In genomic region chr10:41341346-41341745, GRCm38 (mm10) we compare ENCODE assay signal across 16 mouse cellular contexts. TPM values are rescaled to one million over a fixed set of nuclear protein-coding genes. Genes with fewer than 3 reads are reported as not detected.
"Had no signal": no experiment of that assay in that cellular context is flagged by ENCODE, and none has a peak within 500 bp of the region (broad histone marks: within the 10 kb centered on the region; RNA-seq: fewer than 3 reads in every experiment).

No protein-coding gene starts in this region.

- H3K36me3 ChIP-seq: kidney, embryonic 15.5 days; limb, embryonic 13.5 days; midbrain, embryonic 10.5 days; neural tube, embryonic 13.5 days had no signal

- H3K4me1 ChIP-seq: kidney, embryonic 15.5 days; limb, embryonic 13.5 days; midbrain, embryonic 10.5 days; neural tube, embryonic 13.5 days had no signal

- DNase-seq: kidney, adult 2 months; kidney, postnatal 14 days; midbrain, embryonic 14.5 days; retina, postnatal 1 day; right cerebral cortex, postnatal 4 days; spleen, adult 18-20 months; thymus, adult 18-20 months; thymus, postnatal 14 days had no signal

- H3K27me3 ChIP-seq: kidney, embryonic 15.5 days; limb, embryonic 13.5 days; neural tube, embryonic 13.5 days had no signal

- H3K27ac ChIP-seq: kidney, embryonic 15.5 days; limb, embryonic 13.5 days; midbrain, embryonic 10.5 days; neural tube, embryonic 13.5 days had no signal

- H3K4me2 ChIP-seq: kidney, embryonic 15.5 days; limb, embryonic 13.5 days; liver, embryonic 11.5 days; neural tube, embryonic 13.5 days had no signal

- H3K4me3 ChIP-seq: kidney, embryonic 15.5 days; limb, embryonic 13.5 days; midbrain, embryonic 10.5 days; neural tube, embryonic 13.5 days had no signal

- H3K9ac ChIP-seq: kidney, embryonic 15.5 days; limb, embryonic 13.5 days; neural tube, embryonic 13.5 days had no signal

- H3K9me3 ChIP-seq: kidney, embryonic 15.5 days; limb, embryonic 13.5 days; midbrain, embryonic 10.5 days; neural tube, embryonic 13.5 days had no signal

RNA-seq across cellular contexts. Expression of gene Ak9, which starts 37.6 kb away (rescaled TPM):
- polyA plus RNA-seq: large intestine, adult 2 months; limb, embryonic 13.5 days; liver, embryonic 11.5 days; liver, embryonic 16.5 days; stomach, embryonic 14.5 days had no signal
